Mouse (Mus musculus): ENCODE measurements around the gene Mtmr3.

Mtmr3 gene

DNA sequence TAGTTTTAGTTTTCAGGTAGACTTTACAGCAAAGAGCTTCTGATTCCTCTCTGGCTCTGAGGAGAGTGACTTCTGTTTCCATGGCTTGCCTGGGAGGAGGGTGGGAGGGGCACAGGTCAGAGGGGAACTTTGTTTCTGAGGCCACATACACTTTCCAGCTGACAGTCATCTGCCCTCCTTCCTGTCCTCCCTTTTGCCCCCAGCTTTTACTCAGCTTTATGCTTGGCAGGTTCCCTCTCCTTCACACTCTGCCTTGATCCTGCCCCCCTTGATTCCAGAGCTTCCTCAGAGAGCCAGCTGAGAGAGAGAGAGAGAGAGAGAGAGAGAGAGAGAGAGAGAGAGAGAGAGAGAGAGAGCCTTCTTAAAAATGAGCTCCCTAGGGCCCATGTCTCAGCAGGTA, 123.4 kb downstream of the Mtmr3 start:
- no peak for DNase-seq (ENCODE audit: inconsistent age in 2 of 2, low spot score in 1 of 2)

DNA sequence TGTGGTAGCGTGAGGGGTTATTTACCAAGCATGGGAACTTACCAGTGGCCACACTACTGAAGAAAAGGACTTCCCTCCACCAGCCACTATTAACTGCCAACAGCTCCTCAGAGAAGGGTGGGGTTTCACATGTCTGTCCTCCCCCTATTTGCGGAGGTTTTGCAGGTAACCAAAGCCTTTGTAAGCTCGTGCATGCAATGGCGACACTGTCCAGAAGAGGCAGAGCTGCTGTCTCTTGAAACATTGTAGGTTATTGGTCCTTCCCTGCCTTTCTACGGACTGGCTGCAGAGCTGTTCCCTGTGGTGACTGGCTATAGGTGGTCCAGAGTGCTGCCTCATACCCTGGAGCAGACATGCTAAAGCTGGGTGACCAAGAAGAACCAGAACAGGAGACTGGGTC, 125.6 kb downstream of the Mtmr3 start:
- no peak for DNase-seq (ENCODE audit: inconsistent age in 2 of 2, low spot score in 1 of 2)

DNA sequence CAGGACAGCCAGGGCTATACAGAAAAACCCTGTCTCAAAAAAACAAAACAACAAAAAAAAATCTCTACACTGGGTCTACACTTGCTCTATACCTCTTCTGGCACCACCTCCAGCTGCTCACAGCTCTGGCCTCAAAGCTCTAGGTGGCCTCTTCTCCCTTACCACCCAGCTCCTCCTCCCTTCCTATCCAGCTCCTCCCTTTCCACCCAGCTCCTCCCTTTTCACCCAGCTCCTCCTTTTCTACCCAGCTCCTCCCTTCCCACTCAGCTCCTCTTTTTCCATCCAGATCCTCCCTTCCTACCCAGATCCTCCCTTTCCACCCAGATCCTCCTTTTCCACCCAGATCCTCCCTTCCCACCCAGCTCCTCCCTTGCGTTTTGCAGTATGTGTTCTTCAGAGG, 127.2 kb downstream of the Mtmr3 start:
- DNase-seq (ENCODE audit: inconsistent age in 2 of 2, low spot score in 1 of 2), result no peak

DNA sequence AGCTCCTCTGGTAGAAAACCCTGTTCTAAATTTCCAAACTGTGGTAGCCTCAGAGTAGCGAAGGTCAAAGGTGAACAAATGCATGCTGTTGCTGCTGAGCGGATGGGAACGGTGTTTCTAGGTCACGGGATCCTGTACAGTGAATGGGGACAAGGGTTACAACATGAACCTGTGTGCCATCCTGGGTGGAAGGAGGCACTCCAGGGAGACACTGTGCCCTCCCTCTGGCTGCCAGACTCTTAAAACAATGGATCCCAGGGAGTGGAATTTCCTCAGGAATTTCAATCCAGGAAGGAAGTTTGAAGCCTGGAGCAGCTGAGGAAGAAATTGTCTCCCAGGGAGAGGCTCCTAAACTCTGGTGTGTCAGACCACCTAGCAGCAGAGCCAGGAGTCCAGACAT, 128.5 kb downstream of the Mtmr3 start:
- no peak for DNase-seq (ENCODE audit: inconsistent age in 2 of 2, low spot score in 1 of 2)

DNA sequence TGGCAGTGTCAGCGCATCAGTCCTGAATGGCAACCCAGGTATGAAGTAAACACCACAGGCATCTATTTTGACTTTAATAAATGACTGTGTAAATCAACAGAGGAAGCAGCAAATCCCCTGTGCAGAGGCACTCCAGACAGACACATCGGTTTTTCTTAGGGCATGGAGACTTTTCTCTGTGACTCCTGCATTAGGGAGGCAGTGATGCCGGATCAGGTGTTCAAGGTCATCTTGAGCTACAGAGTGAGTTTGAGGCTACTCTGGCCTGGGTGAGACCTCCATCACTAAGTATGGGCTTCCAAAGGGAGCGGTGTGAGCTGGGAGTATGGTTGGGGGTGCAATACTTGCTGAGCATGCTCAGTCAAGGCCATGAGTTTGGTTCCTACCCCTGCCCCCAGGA, 130.0 kb downstream of the Mtmr3 start:
- DNase-seq (ENCODE audit: inconsistent age in 2 of 2, low spot score in 1 of 2), result no peak

DNA sequence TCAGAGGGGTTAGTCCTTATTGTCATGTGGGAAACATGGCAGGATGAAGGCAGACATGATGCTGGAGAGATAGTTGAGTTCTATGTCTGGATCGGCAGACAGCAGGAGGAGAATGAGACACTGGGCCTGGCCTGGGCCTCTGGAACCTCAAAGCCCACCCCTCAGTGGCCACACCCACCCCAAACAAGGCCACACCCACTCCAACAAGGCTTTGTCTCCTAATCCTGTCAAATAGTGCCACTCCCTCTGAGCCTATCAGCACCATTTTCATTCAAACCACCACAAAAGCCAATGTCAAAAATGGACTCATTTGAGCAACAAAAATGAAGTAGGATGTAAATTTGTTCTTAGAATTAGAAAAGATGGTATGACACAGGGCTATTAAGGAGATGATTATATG, 130.5 kb downstream of the Mtmr3 start:
- DNase-seq (ENCODE audit: inconsistent age in 2 of 2, low spot score in 1 of 2), result no peak

DNA sequence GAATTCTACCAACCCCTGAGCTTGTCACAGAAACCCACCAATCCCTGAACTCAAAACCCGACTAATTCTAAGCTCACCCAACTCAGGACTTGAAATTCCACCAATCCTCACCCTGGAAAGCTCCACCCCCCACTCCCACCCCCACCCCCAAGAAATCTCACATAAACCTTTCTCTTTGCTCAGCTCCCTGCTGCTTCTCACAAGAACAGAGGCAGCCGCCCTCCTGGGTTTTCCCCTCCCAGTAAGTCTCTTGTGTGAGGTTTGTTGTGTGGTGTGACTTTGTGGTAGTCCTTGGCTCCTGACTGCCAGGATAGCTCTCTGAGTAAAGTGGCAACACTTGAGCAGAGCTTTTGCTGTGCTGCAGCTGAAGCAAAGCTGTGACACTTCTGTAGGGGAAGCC, 131.8 kb downstream of the Mtmr3 start:
- DNase-seq (ENCODE audit: inconsistent age in 2 of 2, low spot score in 1 of 2), result no peak

DNA sequence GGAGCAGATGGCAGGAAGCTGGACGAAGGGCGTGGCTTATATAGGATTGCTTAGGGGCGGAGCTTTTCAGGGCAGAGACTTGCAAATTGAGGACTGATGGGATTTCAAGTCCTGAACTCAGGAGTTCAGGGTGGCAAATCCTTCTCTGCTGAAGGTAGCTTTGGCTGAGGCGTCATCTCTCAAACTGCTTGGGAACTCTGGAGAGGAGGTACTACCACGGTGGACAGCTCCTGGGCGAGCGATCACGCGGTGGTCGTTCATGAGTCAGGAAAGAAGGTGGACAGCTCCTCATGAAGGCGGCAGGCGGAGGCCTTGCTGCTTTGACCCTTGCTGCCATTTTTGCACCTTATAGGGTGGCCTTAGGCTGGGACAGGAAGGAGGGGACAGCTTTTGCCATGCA, 133.5 kb downstream of the Mtmr3 start:
- DNase-seq (ENCODE audit: inconsistent age in 2 of 2, low spot score in 1 of 2), result no peak

DNA sequence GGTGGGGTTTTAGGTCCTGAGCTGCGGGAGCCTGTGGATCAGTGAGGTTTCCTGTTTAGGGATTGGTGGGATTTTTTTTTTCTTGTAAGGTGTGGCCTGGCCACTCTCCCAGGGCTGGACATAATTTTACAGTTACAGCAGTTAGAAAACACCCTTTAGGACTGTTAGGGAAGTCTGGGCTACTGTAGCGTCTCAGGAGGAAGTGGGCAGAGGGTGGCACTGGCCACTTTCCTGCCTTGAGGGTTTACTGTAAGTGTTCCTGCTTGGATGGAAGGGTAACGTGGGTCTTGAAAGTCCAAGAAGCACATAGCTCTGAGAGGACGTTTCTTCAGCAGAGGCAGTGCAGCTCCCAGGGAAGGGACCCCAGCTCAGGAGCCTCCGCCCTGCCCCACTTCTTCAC, 134.0 kb downstream of the Mtmr3 start:
- DNase-seq (ENCODE audit: inconsistent age in 2 of 2, low spot score in 1 of 2), result no peak

DNA sequence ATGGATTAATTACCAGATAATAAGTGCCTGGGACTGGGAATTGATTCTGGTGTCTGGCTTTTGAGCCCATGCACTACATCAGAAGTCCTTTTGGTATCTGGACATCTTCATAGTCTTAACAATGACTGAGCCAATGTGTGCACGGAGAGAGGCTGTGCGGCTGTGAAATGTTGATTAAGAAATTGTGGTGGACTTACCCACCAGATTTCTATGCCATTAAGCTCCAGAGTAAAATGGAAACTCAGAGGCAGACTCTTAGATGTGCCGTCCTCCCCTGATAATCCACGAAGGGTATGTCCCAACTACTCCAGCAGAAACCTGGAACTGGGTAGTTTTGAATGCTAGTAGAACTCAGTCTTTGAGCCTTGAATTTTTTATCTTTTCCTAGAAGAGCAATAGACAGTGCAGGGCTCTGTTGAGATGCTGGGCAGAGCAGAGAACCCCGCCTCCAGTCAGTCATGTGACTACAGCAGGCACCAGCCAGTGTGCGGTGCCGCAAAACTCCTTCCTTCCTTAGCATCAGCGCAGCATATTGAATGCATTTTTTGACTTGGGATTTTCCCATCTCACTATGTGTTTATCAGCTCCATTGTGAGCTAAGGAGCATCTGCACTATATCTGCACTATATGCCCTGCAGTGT, 139.6 kb downstream of the Mtmr3 start:
- DNase-seq (ENCODE audit: inconsistent age in 2 of 2, low spot score in 1 of 2), result no peak

DNA sequence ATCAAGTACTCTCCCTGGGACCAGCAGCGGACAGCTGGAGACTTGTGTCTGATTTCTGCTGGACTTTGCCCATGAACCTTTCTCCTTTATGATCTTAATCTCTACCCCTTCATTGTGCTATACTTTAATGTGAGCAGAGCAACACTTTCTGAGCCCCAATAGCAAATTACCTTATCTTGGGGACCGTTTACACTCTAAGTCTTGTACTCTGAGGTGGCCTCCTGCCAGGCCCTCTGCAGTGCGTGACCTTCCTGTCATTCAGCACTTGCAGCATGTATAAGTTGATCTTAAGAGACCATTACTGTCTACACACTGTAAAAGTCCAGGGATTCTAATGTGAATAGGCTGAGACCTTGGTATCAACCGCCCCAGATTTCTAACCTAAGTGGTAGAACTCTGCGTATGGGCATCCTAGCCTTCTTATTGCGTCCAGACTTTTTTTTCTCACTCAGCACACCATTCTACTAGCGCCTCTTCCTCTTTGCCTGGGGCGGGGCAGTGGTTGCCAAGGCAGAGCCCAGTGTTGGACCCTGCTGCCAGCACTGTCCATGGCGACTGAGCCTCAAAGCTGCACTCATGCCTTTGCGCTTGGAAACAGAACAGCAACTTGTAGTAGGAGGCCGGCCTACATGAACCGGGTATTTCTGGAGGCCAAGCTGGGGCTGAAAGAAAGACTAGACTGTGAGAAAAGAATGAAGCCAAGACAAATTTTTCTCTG, 142.0 kb downstream of the Mtmr3 start:
- DNase-seq (ENCODE audit: inconsistent age in 2 of 2, low spot score in 1 of 2), result no peak

DNA sequence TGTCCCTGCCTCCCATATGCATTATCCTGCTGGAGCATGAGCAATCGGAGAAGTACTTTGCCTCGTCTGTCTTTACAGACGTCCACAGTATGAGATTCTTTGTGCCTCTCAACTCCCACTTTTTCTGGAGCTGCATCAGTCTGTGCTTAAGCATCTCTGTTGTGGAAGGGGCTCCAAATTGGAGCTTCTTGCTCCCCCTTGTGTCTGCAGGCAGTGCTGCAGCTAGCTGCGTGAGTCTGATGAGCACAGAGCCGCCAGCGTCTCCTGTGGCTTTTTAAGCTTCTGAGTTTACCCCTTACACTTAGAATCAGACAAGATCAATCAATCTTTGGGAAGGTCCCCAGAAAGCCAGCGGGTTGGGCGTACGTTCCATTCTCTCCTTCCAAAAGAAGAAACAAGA, 143.5 kb downstream of the Mtmr3 start:
- peak; percentile 49 to 77 for DNase-seq (ENCODE audit: inconsistent age in 2 of 2, low spot score in 1 of 2)

DNA sequence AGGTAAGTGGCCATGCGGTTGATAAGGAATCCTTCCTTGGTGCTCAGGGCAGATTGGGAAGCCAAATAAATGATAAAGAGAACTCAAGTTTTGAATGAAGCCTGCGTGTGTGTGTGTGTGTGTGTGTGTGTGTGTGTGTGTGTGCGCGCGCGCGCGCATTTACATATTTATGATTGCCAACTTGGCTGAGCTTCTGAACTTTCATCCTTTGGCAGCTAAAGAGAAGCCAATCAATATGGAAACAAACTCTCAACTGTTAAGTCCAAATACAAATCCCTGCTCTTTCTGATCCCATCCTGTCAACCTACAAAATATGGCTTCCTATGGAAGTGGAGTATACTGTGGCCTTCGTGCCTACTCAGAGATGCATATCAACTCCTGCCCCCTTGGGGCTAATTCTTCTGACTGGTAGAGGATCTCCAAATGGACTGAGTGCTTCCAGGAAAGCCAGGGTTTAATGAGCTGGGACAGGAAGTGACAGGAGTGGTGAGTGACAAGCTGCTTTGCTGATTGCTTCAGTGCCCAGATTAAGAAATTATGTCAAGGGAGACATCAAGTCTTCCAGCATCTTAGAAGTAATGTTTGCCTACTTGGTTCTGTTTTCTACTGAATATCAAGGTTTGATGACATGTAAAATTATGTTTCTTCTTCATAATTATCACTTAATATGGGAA, 148.3 kb downstream of the Mtmr3 start:
- DNase-seq (ENCODE audit: inconsistent age in 2 of 2, low spot score in 1 of 2), result no peak

DNA sequence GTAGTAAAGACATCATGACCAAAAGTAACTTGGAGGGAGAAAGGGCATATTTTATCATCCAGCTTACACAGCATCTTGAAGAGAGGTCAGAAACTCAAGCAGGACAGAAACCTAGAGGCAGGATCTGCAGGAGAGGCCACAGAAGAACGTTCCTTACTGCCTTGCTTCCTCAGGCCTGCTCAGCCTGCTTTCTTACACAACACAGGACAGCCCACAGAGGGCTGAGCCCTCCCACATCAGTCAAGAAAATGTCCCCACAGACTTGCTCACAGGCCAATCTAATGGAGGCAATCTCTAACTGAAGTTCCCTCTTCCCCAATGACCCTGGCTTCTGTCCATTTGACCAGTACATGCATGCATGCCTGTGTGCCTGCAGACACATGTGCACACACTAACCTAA, 152.4 kb downstream of the Mtmr3 start:
- DNase-seq (ENCODE audit: inconsistent age in 2 of 2, low spot score in 1 of 2), result no peak

DNA sequence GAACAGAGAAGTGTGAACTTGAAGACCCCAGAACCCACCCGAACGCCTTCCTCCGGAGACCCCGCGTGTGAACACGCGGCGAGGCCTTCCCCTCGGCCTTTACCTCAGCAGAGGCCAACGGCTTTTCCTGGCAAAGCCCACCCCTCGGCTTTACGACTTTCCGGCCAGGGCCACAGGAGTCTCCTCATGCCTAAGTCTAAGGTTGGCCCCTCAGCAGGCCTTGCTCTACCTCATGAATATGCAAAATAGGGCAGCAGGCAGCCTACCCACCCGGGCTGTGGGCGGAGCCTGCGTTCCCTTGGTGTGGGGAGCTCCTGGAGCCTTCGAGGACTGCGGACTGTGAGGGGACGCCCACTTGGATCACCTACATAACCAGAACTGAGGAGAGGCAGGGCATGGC, 153.7 kb downstream of the Mtmr3 start, which contains the start of gene Hormad2:
Gene Hormad2, minus strand, starts transcription at position 128 of the 400 bp plus-strand sequence.
- DNase-seq (ENCODE audit: inconsistent age in 2 of 2, low spot score in 1 of 2), result peak; percentile 27 to 37

DNA sequence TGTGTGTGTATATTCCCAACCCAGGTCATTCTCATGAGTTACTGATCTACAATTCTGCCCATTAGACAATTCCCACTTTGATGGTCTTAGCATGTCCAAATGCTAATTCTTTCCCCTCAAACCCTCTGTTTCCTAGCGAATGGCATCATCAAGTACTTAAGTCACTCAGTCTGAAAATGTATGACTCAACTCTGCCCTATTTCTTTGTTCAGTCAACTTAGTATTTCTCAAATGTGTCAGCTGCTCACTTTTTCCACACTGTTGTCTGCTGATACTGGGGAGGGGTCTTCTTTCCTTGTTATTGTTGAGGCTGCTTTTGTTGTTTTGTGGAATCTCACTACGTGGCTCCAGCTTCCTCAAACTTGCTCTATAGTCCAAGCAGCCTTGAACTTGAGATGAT, 156.5 kb downstream of the Mtmr3 start:
- peak in 1 of 2 experiments; percentile 40 for DNase-seq (ENCODE audit: inconsistent age in 2 of 2, low spot score in 1 of 2)

DNA sequence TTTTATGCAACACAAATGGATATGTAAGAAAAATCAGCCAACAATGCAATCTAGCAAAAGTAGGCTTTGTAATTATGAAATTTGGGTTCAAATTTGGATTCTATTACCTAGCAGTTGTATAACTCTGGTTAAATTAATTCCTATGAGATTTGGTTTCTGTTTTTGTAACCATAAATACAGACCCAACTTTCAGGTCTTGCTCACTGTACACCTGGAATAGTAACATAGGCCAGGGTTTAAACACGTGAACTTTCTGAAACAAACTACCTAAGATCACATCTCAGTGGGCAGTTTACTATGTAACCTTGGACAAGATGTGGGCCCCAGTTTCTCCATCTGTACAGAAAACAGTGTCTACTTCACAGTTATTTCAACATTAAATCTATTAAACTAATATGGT, 157.3 kb downstream of the Mtmr3 start:
- DNase-seq (ENCODE audit: inconsistent age in 2 of 2, low spot score in 1 of 2), result no peak

DNA sequence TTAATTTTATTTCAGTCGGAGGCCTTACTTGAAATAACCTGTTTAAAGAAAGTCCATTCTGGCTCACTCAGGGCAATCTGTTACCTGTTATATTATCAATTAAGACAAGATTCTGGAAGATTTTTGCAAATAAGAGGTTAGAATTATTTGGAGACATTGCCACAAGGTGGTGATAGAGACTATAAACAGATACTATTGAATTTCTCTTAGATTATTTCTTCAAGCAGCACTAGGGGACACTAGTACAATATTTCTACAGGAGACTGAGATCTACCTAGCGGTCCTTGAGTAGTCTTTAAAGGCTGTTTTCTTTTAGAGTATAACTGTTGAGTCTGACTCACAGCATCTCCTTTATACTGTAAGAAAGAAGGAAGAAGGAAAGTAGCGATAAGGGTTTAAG, 158.0 kb downstream of the Mtmr3 start:
- peak in 1 of 2 experiments; percentile 47 for DNase-seq (ENCODE audit: inconsistent age in 2 of 2, low spot score in 1 of 2)

DNA sequence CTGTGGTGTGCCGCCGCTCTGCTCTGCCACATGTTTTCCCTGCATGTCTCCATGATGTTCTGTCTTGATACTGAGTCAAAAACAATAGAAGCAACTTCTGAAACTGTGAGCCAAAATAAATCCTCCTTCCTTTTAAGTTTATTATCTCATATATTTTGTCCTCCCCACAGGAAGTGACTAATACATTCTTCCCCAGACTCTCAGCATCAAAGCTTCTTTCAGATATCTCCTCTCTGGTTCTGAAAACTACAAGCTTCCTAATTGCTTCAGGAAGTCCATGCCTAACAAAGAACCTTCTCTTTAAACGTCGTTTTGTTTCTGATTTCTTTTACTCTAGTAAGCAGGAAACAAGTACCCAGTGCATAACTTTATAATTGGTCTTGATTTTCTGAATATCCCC, 160.2 kb downstream of the Mtmr3 start:
- DNase-seq (ENCODE audit: inconsistent age in 2 of 2, low spot score in 1 of 2), result no peak

All from adrenal gland, adult (tissue).